Mouse (Mus musculus): Measurements from ENCODE around the gene Cerkl.

Cerkl gene

DNA sequence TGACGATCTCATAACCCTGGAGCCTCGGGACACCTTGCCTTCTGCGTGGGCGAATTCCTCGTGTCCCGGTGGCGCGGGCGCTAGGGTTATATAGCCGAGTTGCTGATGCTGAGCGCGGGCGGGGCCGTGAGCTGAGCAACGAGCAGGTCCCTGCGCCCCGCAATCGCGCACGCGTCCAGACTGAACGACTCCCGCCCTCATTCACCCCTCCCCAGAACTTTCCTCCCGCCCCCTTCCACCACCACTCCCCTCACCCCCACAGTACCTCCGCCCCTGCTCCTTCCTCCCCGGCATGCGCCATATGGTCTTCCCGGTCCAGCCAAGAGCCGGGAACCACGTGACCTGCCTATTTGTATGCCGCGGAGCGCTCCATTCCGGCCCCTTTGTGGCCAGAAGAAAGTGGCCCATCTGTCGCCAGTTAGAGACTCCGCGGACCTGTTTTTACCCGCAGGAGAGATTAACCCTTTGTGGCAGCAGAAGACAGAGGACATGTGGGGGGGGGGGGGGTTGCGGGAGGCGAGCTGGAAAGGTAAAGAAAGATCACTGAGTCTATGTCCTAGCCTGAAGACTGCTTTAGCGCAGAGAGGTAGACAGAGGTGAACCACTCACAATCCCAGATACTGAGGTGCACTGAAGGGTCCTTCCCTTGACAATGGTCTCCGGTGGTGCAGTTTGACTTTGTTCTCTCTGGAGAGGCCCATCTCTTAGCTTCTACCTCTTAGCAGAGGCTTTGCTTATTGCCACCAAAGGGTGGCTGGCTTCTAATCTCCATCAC, at the start of gene Cerkl, which contains the start of gene Neurod1:
Gene Cerkl, minus strand, starts transcription at position 211 of the 775 bp plus-strand sequence.
Gene Neurod1, minus strand, starts transcription at position 177 of the 775 bp plus-strand sequence.
- no peak for DNase-seq (ENCODE audit: low spot score)

DNA sequence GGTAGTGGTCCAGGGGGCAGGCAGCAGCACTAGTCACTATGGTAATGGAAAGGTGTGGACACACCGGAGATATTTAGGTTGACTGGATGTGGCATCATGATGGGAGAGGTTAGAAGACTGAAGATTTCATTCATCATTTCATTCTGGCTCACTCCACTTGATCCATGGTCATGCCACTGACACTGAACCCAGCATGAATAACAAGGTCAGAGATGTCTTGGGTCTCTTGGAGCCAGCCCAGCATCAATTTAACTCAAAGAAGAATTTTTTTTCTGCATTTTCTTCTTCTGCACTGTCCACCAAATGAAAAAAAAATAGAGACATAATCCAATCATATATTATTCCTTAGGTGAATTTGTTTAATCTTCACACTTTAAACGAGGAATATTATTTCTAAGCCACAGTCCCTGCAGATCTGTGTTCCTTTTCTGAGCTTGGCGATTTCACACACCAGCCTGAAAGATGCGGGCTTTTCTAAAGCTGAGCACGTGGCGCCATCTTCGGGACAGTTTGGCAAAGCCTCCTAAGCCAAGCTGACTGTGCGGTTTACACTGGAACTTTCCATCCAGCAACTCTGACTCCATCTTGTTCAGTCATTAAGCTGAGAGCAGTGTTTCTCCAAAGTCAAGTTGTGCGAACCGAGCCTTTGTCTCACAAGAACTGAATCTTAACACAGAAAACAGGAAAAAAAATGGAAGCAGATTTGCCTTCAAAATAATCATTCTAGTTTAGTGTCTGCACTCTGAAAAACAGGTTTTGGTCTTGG, 42.6 kb upstream of the Cerkl start:
- peak; percentile 82 for DNase-seq (ENCODE audit: low spot score)

DNA sequence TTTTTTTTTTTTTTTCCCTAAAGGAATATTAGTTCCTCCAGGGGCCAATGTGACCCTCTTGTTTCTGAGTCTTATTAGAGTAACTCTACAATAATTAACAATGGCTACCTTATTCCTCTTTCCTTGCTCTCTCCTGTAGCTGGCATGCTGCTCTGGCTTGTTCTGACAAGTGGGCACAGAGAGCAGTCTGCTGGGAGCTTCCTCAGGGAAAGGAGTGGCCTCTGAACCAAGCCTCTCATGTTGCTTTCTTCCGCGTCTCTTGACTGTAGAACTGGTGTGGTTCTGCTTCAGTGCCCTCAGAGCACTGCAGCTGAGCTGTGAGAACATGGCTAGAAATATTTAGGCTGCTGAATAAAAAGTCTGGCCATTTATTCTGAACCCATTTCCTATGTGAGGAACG, 28.5 kb upstream of the Cerkl start:
- DNase-seq (ENCODE audit: low spot score): no peak

DNA sequence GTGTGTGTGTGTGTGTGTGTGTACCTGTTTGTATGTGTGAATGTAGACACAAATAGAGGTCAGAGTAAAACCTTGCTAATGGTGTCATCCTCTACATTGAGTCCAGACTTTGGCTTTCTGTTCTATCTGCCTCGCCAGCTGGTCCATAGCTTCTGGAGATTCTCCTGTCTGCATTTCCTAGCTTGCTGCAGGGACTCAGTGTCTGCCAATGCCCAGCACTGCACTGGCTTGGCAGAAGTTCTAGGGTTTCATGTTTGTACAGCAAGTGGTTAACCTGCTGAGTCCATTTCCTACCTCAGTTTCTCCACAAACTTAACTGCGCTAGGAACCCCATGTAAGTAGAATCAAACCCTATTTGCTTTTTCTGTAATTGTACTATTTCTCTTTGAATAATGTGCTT, 25.9 kb upstream of the Cerkl start:
- no peak for DNase-seq (ENCODE audit: low spot score)

DNA sequence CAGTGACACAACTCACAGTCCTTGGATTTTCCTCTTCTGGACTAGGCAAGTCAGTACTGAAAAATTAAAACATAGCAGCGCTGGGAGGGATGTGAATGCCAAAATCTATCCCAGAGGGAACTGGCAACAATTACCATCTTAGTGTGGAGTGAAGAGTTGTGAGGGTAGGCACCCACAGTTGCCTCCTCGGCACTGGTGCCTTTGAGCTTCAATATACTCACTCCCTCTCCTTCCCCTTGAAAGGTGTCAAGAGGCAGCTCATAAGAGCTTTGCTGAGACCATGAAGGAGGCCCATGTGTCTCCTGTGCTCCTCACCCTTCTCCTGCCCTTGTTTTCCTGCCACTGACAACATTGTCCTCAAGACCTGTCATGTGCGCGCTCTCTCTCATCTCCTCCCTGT, 5.8 kb upstream of the Cerkl start:
- DNase-seq (ENCODE audit: low spot score): no peak

DNA sequence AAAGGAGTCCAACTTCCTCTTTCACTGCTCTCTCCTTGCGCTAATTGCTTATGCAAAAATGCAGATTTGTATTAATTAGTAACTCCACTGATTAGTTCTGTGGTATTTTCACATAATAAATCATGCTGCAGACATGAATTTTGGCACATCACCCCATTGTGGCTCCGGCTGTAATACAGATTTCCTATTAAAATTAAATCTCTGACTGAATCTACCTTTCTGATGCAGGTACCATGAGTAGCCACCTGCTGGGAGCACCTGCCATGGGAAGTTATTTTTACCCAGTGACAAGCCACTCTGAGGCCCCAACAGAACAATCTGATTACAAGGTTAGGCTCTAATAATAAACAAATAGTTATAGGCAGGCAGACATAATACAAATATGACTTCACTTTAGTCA, 5.3 kb upstream of the Cerkl start:
- DNase-seq (ENCODE audit: low spot score): no peak

DNA sequence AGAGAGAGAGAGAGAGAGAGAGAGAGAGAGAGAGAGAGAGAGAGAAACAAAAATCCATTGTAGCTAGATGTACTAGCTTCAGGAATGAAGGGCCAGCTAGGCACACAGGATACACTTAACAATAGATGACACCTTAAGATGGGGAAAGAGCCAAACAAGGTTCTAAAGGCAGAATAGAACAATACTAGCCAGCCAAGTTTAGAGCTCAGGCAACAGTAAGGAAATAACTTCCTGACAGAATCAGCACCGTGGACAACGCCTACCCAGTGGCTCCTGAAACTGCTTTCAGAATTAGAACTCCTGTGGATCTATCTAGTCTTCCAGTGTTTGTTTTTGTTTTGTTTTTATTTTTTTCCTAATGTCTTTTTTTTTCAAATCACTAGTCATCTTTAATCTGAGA, 4.0 kb upstream of the Cerkl start:
- DNase-seq (ENCODE audit: low spot score): peak; percentile 57

DNA sequence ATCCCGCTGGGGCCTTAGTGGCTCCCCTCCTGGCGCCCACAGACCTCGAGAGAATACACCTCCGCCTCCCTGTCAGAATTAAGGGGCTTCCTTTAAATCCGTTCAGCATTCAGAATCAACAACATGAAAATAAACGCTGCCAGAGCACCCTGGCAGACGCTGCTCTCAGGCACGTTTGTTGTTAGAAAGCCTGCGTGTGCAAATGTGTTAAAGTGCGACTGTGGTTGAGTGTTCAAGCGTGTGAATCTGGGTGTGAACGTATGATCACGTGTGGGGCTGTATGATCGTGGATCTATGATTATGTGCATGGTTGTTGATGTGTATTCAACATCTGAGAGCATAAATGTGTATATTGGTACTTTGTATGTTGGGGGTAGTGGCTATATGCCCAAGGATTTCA, 3.5 kb upstream of the Cerkl start:
- DNase-seq (ENCODE audit: low spot score): no peak

DNA sequence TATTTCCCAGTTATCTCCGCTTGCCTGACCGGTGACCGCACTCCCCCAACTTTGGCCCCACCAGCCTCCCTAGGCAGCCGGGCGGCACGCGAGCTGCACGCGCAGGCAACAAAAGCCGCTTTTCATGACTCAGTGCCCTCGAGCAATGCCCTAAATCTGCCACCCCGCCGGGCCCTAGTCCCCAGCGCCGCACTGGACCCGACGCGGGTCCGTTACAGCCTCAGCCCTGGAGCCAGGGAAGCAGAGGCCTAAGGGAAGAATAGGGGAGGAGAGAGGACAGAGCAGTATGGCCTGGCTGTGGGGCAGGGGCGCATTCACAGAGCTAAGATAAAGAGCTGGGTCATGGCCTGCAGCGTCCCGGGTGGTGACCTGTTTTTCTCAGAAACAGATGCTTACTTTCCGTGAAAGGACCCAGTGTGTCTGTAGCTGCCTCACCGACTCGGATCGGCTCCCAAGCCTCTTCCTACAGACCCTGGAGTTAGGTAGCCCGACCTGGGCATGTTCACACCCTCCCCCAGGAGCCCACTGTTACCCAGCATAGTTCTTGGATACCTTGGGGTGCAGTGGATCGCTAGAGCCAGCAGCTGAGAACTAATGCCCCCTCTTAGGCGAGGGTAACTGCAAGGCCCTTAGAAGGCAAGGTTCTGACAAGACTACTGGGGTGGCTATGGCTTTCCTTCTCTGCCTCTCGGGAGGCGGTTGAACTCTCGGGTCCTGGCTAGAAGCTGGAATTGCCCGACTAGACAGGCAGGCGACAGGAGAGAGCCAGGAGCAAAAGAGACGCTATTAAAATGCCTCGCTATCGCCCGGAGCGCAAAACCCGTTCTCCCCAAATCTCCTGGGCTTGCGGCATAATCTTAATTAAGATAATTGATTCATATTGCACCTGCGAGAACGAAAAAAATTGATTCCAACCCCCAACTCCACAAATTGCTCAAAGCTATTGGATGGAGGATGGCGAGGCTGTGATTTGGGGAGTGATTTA, 2.8 kb upstream of the Cerkl start:
- DNase-seq (ENCODE audit: low spot score): no peak

DNA sequence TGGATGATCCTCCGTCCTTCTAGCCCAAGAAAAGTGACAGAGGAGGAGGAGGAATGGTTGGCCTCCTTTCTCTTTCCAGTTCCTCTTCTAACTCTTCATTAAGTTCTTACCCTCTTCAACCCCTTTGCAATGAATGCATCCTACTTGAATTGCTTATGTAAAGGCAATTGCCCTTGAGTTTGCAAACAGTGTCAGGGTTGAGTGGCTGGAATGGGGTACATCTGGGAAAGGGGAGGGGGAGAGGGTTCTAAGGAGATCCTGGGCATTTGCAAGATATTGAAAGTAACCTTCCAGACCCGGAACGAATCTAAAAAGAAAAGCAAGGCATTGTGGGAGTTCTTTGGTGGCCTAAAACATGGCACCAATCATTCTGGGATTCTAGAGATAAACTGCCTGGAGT, 1.3 kb upstream of the Cerkl start:
- DNase-seq (ENCODE audit: low spot score): no peak

DNA sequence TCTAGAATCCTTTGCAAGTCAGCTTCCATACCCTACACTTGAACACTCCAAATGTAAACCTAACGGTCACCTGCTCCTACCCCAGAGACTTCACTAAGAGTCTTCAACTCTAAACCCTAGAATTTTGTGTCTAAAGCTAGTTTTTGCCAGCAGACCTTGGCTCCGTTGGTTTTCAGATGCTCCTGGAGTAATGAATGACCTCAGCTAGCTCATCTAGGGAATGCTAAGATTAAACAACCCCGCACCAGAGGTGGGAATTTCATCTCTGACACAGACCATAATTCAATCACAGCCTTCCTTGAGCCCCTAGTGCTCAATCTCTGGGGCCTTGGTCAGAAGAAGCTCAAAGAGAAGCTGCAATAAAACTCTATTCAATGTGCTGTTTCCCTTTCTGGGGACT, 849 bp upstream of the Cerkl start:
- DNase-seq (ENCODE audit: low spot score): no peak

DNA sequence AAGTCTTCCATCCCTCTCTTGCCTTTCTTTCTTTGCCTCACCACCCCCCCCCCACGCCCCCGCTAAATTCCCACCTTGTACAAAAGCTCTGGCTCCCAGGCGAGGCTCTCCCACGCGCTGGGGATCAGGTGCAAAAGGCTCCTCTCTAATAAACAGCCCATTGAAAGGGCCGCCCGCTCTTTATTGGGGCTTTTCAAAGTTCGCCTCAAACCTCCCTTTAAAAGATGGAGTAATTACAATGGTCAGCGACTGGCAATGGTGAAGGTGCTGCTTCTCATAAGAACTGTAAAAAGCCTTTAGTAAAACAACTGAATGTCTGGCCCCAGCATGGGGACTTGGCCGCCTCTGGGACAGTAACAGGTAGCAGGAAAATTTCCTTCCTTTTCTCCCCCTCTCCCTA, 939 bp downstream of the Cerkl start:
- DNase-seq (ENCODE audit: low spot score): no peak

DNA sequence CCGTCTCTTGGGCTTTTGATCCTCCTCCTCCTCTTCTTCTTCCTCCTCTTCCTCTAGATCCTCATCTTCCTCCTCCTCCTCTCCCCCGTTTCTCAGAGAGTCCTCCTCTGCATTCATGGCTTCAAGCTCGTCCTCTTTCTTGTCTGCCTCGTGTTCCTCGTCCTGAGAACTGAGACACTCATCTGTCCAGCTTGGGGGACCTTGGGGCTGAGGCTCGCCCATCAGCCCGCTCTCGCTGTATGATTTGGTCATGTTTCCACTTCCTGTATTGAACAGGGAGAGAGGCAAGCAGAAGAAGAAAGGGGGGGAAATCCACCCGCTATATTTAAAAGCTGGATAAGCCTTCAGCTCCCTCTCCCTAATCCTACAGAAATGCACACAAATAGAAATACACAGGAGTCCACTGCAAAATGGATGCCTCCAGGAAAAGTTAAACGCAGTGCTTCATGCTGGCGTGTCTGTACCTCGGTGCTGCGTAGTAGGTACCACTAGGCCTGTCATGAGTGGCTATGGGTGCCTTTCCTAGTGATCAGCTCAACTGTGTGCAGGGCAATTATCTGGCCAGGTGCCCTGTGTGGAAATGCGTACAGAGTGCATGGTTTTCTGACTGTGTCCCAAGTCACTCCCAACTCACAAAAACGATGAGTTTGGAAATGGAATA, 1.7 kb downstream of the Cerkl start:
- no peak for DNase-seq (ENCODE audit: low spot score)

DNA sequence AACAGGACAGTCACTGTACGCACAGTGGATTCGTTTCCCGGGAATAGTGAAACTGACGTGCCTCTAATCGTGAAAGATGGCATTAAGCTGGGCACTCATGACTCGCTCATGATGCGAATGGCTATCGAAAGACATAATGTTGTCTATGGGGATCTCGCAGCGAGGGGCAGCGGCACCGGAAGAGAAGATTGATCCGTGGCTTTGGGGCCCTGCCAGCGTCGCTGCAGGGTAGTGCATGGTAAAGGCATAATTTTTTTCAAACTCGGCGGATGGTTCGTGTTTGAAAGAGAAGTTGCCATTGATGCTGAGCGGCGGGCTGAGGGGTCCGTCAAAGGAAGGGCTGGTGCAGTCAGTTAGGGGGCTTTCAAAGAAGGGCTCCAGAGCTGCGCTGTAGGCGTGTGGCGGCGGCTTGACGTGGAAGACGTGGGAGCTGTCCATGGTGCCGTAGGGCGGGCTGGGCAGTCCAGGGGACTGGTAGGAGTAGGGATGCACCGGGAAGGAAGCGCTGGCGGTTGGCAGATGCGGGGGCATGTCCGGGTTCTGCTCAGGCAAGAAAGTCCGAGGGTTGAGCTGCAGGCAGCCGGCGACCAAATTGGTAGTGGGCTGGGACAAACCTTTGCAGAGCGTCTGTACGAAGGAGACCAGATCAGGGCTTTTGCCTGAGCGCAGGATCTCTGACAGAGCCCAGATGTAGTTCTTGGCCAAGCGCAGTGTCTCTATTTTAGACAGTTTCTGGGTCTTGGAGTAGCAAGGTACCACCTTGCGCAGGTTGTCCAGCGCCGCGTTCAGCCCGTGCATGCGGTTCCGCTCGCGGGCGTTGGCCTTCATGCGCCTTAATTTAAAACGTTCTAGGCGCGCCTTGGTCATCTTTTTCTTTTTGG, 2.4 kb downstream of the Cerkl start:
- peak; percentile 94 for DNase-seq (ENCODE audit: low spot score)

DNA sequence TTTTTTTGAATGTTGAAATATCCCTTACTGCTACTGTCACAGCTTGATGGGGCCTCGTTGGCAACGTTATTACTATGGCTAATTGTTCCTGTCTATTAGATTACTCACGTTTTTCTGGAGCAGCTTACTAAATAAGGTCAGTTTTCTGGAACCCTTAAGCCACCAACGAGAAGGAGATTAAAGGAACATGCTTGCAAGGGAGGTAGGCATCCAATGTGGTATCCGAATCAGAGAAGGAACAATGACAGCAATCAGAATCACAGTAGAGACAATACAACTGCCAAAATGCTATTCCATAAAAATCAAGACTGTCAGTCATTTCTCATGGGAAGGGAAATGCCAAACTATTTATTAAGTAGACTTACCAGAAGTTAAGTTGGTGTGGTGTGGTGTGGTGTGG, 5.1 kb downstream of the Cerkl start:
- no peak for DNase-seq (ENCODE audit: low spot score)

DNA sequence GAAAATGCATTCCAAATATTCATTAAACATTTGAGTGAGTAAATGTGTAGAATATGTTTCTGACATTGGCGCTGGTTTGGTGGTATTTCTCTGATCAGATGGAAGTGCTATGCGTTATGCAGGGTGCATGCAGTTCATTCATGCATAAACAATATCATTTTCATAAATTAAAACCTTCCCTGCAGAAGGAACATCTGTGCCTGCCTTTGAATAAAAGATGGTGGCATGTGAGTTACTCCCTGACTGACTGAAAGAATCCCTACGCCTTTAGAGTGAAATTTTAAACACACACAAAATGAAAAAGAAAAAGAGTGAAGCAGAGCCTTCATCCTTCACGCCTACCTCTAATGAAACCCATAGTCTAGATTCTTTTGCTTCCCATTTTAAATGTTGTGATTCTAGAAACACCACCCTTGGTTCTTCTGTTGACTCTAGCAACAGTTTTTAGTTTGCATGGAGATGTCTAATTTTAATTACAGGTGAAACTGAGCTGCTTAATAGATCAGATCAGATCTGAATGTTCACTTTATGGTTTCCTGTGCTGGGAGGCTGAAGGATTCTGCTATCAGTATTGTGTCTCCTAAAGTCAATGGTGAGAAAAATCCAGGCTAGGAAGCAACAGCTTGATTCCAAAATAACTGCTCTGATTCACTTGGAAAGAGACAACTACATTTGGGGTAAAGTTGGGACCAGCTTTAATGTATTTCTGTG, 5.7 kb downstream of the Cerkl start:
- no peak for DNase-seq (ENCODE audit: low spot score)

DNA sequence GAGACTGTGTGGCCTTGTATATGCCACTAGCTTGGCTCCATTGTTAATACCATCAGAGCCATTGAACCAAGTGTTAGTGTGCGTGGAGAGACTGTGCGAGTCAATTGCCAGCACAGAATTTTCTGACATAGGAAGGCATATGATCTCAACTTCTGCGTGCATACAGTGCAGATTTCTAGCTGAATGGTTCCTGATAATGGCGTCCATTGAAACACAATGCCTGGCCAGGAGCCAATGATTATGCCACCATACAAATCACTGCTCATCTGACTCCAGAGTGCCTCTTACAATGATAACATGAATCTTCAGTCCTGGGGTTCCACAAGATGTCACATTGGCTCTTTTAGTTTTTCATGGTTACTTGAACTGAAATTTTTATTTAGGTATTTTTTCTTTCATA, 7.2 kb downstream of the Cerkl start:
- no peak for DNase-seq (ENCODE audit: low spot score)

DNA sequence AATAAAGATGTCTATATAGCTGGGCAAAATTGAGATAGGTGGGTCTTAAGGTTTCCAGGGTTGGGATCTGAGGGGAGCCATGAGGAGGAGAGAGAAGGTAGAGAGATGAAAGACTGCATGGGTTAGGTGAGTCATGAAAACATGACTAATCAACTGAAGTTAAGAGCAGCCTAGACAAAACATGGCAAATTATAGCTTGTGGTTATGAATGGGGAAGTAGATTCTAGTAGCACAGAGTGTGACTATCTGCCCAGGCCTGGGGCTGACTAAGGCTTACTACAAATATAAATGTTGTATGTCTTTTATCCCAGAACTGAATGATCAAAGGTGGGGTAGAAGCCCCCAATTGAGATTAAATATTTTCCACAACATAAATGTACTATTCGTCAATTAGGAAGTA, 9.4 kb downstream of the Cerkl start:
- no peak for DNase-seq (ENCODE audit: low spot score)

DNA sequence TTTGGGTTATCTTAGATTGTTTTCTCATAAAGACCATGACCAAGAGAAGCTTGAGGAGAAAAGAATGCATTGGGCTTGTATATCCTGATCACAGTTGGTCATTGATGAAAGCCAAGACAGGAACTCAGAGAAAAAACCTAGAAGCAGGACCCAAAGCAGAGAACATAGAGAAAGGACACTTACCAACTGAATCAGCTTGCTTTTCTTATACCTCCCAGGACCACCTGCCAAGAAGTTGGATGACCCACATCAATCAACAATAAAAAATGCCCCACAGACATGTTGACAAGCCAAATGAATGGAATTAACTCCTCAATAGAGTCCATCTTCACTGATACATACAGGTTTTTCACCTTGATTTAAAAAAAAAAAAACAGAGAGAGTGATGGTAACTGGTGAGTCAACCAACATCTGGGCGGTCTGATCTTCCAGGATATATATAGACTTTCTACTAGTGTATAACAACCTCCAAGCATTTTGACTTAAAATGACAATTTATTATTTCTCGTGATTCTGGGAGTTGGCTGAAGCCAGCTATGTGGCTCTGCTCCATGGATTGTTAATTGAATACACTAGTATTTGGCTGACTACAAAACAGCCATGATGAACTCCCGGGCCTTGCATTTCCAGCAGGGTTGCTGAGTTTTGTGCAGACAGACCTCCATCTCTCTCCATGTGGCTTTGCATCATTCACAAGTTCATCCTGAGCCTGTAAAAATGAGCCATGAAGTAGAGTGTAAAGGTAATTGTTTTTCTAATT, 12.5 kb downstream of the Cerkl start:
- DNase-seq (ENCODE audit: low spot score): no peak
